Mouse (Mus musculus): ENCODE results near the gene 4931440F15Rik.
"Not testable (repeated sequence)": the region's sequence is repeated elsewhere in the genome, so short reads cannot be mapped to it uniquely, and the experiment has no call there.

Gene 4931440F15Rik

GRCm38 (mm10) chr11:29825271-29825718 lies at the start of gene 4931440F15Rik:
4931440F15Rik (minus strand) TSS chr11:29825668.
- DNase-seq (ENCODE audit: low spot score in 2 of 2): not testable (repeated sequence)

GRCm38 (mm10) chr11:29874781-29875180 lies 49.3 kb upstream of the 4931440F15Rik start:
- DNase-seq (ENCODE audit: low spot score in 2 of 2): not testable (repeated sequence)

GRCm38 (mm10) chr11:29870174-29870573 lies 44.7 kb upstream of the 4931440F15Rik start:
- no peak for DNase-seq (ENCODE audit: low spot score in 2 of 2)

- DNase-seq (ENCODE audit: low spot score in 2 of 2): no peak
These were observed 38.8 kb upstream of the 4931440F15Rik start for GRCm38 (mm10) chr11:29864269-29864668.

- DNase-seq (ENCODE audit: low spot score in 2 of 2): peak in 1 of 2 experiments; percentile 12
These were observed 36.4 kb upstream of the 4931440F15Rik start for GRCm38 (mm10) chr11:29861750-29862397.

- no peak for DNase-seq (ENCODE audit: low spot score in 2 of 2)
These were observed 35.6 kb upstream of the 4931440F15Rik start for GRCm38 (mm10) chr11:29861040-29861439.

- DNase-seq (ENCODE audit: low spot score in 2 of 2): no peak
These were observed 15.2 kb upstream of the 4931440F15Rik start for GRCm38 (mm10) chr11:29840606-29841227.

GRCm38 (mm10) chr11:29839781-29840180 lies 14.3 kb upstream of the 4931440F15Rik start:
- DNase-seq (ENCODE audit: low spot score in 2 of 2): no peak

- DNase-seq (ENCODE audit: low spot score in 2 of 2): no peak
These were observed 11.6 kb upstream of the 4931440F15Rik start for GRCm38 (mm10) chr11:29837066-29837465.

- DNase-seq (ENCODE audit: low spot score in 2 of 2): no peak
These were observed 2.3 kb upstream of the 4931440F15Rik start for GRCm38 (mm10) chr11:29827729-29828128.

- no peak for DNase-seq (ENCODE audit: low spot score in 2 of 2)
These were observed 533 bp upstream of the 4931440F15Rik start for GRCm38 (mm10) chr11:29826001-29826400.

- not testable (repeated sequence) for DNase-seq (ENCODE audit: low spot score in 2 of 2)
These were observed 796 bp downstream of the 4931440F15Rik start for GRCm38 (mm10) chr11:29824474-29825270.

- no peak for DNase-seq (ENCODE audit: low spot score in 2 of 2)
These were observed 2.3 kb downstream of the 4931440F15Rik start for GRCm38 (mm10) chr11:29823141-29823540.

GRCm38 (mm10) chr11:29815670-29816069 lies 9.8 kb downstream of the 4931440F15Rik start:
- DNase-seq (ENCODE audit: low spot score in 2 of 2): no peak

- no peak for DNase-seq (ENCODE audit: low spot score in 2 of 2)
These were observed 10.2 kb downstream of the 4931440F15Rik start for GRCm38 (mm10) chr11:29815261-29815660.

- no peak for DNase-seq (ENCODE audit: low spot score in 2 of 2)
These were observed 12.2 kb downstream of the 4931440F15Rik start for GRCm38 (mm10) chr11:29813267-29813666.

- DNase-seq (ENCODE audit: low spot score in 2 of 2): no peak
These were observed 13.0 kb downstream of the 4931440F15Rik start for GRCm38 (mm10) chr11:29812475-29812874.

GRCm38 (mm10) chr11:29810324-29810723 lies 15.1 kb downstream of the 4931440F15Rik start:
- DNase-seq (ENCODE audit: low spot score in 2 of 2): no peak

- no peak for DNase-seq (ENCODE audit: low spot score in 2 of 2)
These were observed 16.4 kb downstream of the 4931440F15Rik start for GRCm38 (mm10) chr11:29808981-29809589.

- DNase-seq (ENCODE audit: low spot score in 2 of 2): no peak
These were observed 17.1 kb downstream of the 4931440F15Rik start for GRCm38 (mm10) chr11:29808173-29808980.

- DNase-seq (ENCODE audit: low spot score in 2 of 2): no peak
These were observed 18.1 kb downstream of the 4931440F15Rik start for GRCm38 (mm10) chr11:29807325-29807724.
